Mouse (Mus musculus) lung, embryonic 15.5 days (tissue): ENCODE measurements around the gene Rusc1. TPM values are rescaled to one million over a fixed set of nuclear protein-coding genes. Genes with fewer than 3 reads are reported as not detected.
"Not testable (repeated sequence)": the region's sequence is repeated elsewhere in the genome, so short reads cannot be mapped to it uniquely, and the experiment has no call there.

Source experiments
- ATAC-seq: fragments of 200-750 bp; cut with Nextera tagmentation; 2 replicates; pipeline ENCODE4 v1.8.0; 2017; ENCODE audit warnings: moderate number of reproducible peaks, borderline replicate concordance; ENCODE audit not compliant: low FRiP score, low TSS enrichment; ENCODE audit errors: extremely low read depth
- H3K27ac ChIP-seq: fragments of 300-500 bp; sonication (generic); 2 replicates; pipeline ENCODE4 v1.5.1; 2015; ENCODE audit warnings: moderate library complexity, mild to moderate bottlenecking, inconsistent platforms
- H3K27me3 ChIP-seq: fragments of 300-500 bp; sonication (generic); 2 replicates; pipeline ENCODE4 v1.6.1; 2015; ENCODE audit warnings: inconsistent platforms
- H3K36me3 ChIP-seq: fragments of 300-500 bp; sonication (generic); 2 replicates; pipeline ENCODE4 v1.6.1; 2015; ENCODE audit warnings: inconsistent platforms
- H3K4me1 ChIP-seq: fragments of 300-500 bp; sonication (generic); 2 replicates; pipeline ENCODE4 v1.6.1; 2015; ENCODE audit warnings: inconsistent platforms
- H3K4me2 ChIP-seq: fragments of 300-500 bp; sonication (generic); 2 replicates; pipeline ENCODE4 v1.6.1; 2015; ENCODE audit warnings: inconsistent platforms, mild to moderate bottlenecking, moderate library complexity
- H3K4me3 ChIP-seq: fragments of 300-500 bp; sonication (generic); 2 replicates; pipeline ENCODE4 v1.5.1; 2015; ENCODE audit warnings: mild to moderate bottlenecking, inconsistent platforms
- H3K9ac ChIP-seq: fragments of 300-500 bp; sonication (generic); 2 replicates; pipeline ENCODE4 v1.6.1; 2015; ENCODE audit warnings: inconsistent platforms
- H3K9me3 ChIP-seq: fragments of 300-500 bp; sonication (generic); 2 replicates; pipeline ENCODE4 v1.6.1; 2016; ENCODE audit warnings: inconsistent platforms
- WGBS: fragments of 180-500 bp; shearing (Covaris S2); methylation state at CpG from one replicate; pipeline ENCODE4 v1.1.7; 2015; 5-methylcytosine and 5-hydroxymethylcytosine counted together
- polyA plus RNA-seq: library from polyadenylated mRNA; unstranded; fragments of >200 nt; fragmentation: Nextera tagmentation; extraction: Ambion mirVana; gene quantifications from 2 replicates; pipeline ENCODE4 v1.2.1, GENCODE M21; 2015

Gene Rusc1
- polyA plus RNA-seq, 1 experiment from 2014 or later: 16.6 TPM

DNA sequence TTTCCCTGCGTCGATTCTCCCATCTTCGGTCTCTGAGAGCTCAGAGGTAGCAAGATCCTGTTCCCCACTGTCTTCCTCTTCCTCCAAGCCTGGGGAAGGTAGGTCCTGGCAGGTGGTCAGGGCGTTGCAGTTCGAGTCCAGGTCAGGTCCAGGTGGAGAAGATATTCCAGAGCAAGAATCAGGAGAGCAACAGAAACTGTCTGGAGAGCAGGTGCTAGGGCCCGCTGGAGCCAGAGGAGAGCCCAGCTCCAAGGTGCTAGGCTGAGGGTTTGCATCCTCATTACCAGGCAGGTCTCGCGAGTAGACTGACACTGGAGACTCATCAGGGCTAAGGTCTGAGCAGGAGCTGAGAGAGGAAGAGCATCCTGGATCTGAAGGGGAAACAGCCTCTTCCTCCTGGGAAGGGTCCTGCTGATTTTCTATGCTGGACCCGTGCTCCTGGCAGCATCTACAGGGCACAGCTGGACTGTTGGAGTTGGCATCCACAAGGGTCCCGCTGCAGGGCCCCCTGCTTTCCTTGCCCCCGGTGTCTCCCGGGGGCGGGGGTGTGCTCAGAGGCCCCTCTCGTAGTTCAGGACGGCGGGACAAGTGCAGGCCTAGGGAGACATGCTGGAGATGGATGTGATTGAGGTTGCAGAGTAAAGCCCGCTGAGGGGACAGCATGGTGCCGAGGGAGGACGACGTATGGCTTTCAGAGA, 1.2 kb downstream of the Rusc1 start:
- Histone ChIP-seq H3K4me1 (peaks cover 46% of the 10 kb centered on the region), H3K4me2 (peak overlapping the region; percentile 100), H3K27ac (no peak overlapping the region), H3K36me3 (peaks cover 21% of the 10 kb centered on the region), H3K27me3 (peaks cover 14% of the 10 kb centered on the region), H3K9me3 (no peaks in the 10 kb centered on the region), H3K9ac (no peak overlapping the region; the same call in 1 of the 2 replicates), H3K4me3 (peak overlapping the region; percentile 71)
- 11% methylated on average over 20 of the region's 20 CpGs for WGBS
- ATAC-seq: no peak

DNA sequence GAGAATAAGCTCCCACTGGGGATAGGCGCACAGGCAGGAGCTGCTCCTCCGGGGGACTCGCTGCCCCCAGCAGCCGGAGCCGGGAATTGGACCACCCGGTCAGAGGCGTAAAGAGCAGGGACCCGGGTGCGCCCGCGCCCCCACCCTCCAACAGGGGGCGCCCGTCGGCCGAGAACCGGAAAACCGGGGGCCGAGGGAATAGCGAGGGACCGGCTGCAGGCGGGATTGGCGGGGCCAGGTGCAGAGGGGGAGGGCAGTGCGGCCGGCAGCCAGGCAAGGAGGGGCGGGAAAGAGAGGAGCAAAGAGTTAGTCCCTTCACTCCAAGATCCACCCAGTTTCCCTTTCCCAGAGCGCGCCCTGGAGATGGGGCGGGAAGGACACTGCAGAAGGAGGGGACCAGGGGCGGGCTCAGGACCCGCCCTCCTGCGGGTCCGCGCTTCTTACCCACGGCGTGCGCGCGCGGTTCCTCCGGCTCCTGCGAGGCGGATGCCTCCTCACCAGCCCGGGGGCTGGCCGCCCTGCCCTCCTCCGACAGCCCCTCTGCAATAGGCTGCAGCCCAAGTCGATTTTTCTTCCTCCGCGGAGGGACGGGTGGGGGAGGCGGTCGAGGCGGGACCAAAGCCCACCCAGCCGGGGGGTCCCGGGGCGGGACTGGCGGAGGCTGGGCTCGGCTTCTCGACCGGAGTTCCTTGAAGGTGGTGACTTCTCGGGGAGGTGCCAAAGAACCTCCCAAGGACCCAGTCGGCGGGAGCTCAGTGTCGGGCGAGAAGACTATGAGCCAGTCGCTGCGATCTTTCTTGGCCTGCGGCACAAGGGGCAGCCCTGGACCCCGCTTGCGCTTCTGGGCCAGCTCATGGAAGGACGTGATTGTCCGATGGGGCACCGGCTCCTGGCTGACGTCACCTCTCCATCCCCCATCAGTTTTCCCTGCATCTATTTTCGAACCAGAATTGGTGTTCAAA, 2.1 kb downstream of the Rusc1 start:
- no peaks in the 10 kb centered on the region for H3K9me3 ChIP-seq
- H3K36me3 ChIP-seq: peaks cover 15% of the 10 kb centered on the region
- H3K4me2 ChIP-seq: peak overlapping the region; percentile 100
- ATAC-seq: peak; percentile 68
- H3K27me3 ChIP-seq: peaks cover 14% of the 10 kb centered on the region
- WGBS: under 1% methylated on average over 69 of the region's 74 CpGs
- H3K9ac ChIP-seq: peak overlapping the region; percentile 69
- H3K27ac ChIP-seq: peak overlapping the region; percentile 87
- peaks cover 46% of the 10 kb centered on the region for H3K4me1 ChIP-seq
- peak overlapping the region; percentile 71 for H3K4me3 ChIP-seq

DNA sequence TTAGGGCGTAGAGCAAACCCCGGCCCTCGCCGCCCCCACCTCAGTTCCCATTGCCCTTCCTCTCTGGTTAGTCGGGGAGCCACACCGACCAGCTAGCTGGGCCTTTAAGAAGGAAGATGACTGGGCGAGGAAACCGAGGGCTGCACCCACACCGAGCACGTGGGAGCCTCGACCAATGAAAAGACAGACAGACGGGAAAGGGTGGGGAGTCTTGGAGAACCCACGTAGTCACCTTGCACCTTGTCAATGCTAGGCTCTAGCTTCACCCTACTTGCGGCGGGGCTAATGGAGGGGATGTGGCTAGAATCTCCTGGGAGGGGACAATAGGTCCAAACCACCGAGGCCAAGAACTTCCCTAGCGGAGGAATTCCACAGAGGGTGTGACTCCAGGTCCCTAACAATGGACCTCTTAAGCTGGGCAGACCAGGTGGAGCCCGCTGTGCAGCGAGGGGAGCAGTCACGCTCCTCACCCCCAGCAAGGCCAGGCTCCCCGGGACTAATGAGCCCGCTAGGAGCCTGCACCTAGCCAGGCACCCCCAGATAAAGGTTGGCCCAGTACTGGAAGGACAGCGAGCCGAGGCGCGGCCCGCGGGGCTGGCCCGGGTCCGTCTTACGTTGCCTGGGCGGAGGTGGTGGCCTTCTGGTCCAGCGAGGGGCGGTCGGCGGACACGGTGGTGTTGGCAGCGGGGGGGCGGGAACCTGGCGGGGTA, 3.1 kb downstream of the Rusc1 start:
- H3K36me3 ChIP-seq: peaks cover 8% of the 10 kb centered on the region
- no peaks in the 10 kb centered on the region for H3K9me3 ChIP-seq
- peak overlapping the region; percentile 71 for H3K4me3 ChIP-seq
- H3K4me1 ChIP-seq: peaks cover 46% of the 10 kb centered on the region
- H3K9ac ChIP-seq: peak overlapping the region; percentile 69
- peaks cover 14% of the 10 kb centered on the region for H3K27me3 ChIP-seq
- H3K4me2 ChIP-seq: peak overlapping the region; percentile 100
- ATAC-seq: peak; percentile 72
- H3K27ac ChIP-seq: peak overlapping the region; percentile 87
- WGBS: under 1% methylated on average over 40 of the region's 40 CpGs

- Histone ChIP-seq H3K4me2 (peak overlapping the region; percentile 100), H3K4me3 (peak overlapping the region; percentile 71), H3K27ac (no peak overlapping the region), H3K27me3 (peaks cover 14% of the 10 kb centered on the region), H3K36me3 (no peaks in the 10 kb centered on the region), H3K9me3 (no peaks in the 10 kb centered on the region), H3K4me1 (peaks cover 46% of the 10 kb centered on the region), H3K9ac (peak overlapping the region; percentile 43; the same call in 1 of the 2 replicates)
- 46% methylated on average over 14 of the region's 14 CpGs for WGBS
- ATAC-seq: no peak
These were observed 4.1 kb downstream of the Rusc1 start for GRCm38 (mm10) chr3:89088974-89089373.

DNA sequence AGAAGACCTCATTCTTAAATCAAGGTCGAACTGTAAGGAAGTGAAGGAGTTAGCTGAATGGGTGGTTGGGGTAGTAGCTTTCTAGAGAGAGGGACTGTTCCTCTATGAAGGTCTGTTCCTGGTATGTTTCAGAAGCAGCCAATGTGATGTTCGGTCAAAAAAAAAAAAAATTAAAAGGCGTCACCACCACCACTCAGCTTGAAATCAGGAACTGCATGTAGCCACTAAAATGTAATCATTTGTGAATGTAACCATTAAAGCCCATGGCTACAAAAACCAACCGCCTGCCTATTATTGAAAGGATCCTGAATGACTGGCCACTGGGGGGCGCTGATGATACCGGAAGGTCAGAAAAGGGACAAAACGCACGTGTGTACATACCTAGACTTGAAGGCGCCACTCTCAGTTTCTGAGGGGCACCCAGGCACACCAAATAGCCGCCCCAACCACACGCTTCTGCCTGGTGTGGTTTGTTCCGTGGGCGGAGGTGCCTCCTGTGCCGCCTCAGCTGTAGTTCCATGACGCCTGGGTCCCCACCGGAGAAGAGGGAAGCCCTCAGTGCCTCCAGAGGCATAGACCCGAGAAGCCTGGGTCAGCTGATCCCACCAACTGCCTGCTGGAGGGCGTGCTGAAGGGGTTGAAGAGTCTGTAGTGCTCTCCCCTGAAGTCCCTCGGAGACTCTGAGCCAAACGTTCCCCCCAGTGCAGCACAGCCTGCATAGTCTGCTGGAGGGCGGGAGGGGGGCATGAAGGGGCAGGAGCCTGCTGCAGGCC, 5.6 kb downstream of the Rusc1 start:
- WGBS: 18% methylated on average over 21 of the region's 21 CpGs
- H3K4me3 ChIP-seq: peak overlapping the region; percentile 15; the same call in 1 of the 2 replicates
- H3K4me1 ChIP-seq: peaks cover 37% of the 10 kb centered on the region
- no peak overlapping the region for H3K9ac ChIP-seq
- no peaks in the 10 kb centered on the region for H3K36me3 ChIP-seq
- peak overlapping the region; percentile 50 for H3K4me2 ChIP-seq
- no peak for ATAC-seq
- H3K27me3 ChIP-seq: peaks cover 11% of the 10 kb centered on the region
- H3K27ac ChIP-seq: no peak overlapping the region
- no peaks in the 10 kb centered on the region for H3K9me3 ChIP-seq

GRCm38 (mm10) chr3:89084654-89085190, 8.4 kb downstream of the Rusc1 start:
- WGBS: 78% methylated on average over 12 of the region's 12 CpGs
- Histone ChIP-seq H3K4me3 (no peak overlapping the region), H3K27me3 (no peaks in the 10 kb centered on the region), H3K27ac (no peak overlapping the region), H3K4me2 (no peak overlapping the region), H3K9ac (no peak overlapping the region), H3K9me3 (no peaks in the 10 kb centered on the region), H3K36me3 (peaks cover 14% of the 10 kb centered on the region), H3K4me1 (peaks cover 23% of the 10 kb centered on the region)
- no peak for ATAC-seq

- no peaks in the 10 kb centered on the region for H3K27me3 ChIP-seq
- H3K4me1 ChIP-seq: peaks cover 17% of the 10 kb centered on the region
- no peak overlapping the region for H3K4me3 ChIP-seq
- H3K36me3 ChIP-seq: peaks cover 20% of the 10 kb centered on the region
- no peak for ATAC-seq
- H3K27ac ChIP-seq: no peak overlapping the region
- H3K9me3 ChIP-seq: no peaks in the 10 kb centered on the region
- no peak overlapping the region for H3K9ac ChIP-seq
- WGBS: 53% methylated on average over 2 of the region's 2 CpGs
- H3K4me2 ChIP-seq: no peak overlapping the region
These were observed 9.0 kb downstream of the Rusc1 start for GRCm38 (mm10) chr3:89084133-89084532.

DNA sequence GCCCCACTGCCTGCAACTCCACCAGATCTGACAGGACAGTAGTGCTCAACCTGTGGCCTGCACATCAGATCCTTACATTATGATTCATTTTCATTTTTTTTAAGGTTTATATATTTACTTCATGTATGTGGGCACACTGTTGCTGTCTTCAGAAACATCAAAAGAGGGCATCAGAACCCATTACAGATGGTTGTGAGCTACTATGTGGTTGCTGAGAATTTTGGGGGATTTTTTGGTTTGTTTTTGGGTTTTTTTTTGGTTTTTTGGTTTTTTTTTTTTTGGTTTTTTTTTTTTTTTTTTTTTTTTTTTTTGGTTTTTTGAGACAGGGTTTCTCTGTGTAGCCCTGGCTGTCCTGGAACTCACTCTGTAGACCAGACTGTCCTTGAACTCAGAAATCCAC, 10.8 kb downstream of the Rusc1 start:
- H3K9ac ChIP-seq, H3K9me3 ChIP-seq, H3K4me1 ChIP-seq, H3K4me3 ChIP-seq, H3K27ac ChIP-seq, H3K27me3 ChIP-seq, ATAC-seq, H3K4me2 ChIP-seq: not testable (repeated sequence)
- peaks cover 35% of the 10 kb centered on the region for H3K36me3 ChIP-seq

- Histone ChIP-seq H3K4me1 (no peaks in the 10 kb centered on the region), H3K27me3 (no peaks in the 10 kb centered on the region), H3K9ac (no peak overlapping the region), H3K36me3 (peaks cover 79% of the 10 kb centered on the region), H3K4me3 (no peak overlapping the region), H3K9me3 (no peaks in the 10 kb centered on the region), H3K4me2 (no peak overlapping the region), H3K27ac (no peak overlapping the region)
- no peak for ATAC-seq
- 84% methylated on average over 9 of the region's 9 CpGs for WGBS
These were observed 15.7 kb downstream of the Rusc1 start for GRCm38 (mm10) chr3:89077383-89077782.

DNA sequence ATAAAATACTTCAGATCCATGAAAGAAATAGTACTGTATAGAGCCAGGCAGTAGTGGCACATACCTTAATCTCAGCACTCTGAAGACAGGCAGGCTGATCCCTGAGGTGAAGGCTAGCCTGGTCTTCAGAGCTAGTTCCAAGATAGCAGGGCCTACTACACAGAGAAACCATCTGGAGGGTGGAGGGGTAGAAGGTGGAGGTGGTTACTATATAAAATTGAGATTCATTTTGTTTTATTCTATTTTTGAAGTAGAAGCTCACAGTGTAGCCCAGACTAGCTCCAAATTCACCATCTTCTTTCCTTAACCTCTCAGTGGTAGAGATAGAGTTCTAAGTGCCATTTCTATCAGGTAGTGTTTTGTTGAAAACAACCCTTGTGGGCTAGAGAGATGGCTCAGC, 25.8 kb downstream of the Rusc1 start:
- no peaks in the 10 kb centered on the region for H3K9me3 ChIP-seq
- no peak overlapping the region for H3K27ac ChIP-seq
- peaks cover 92% of the 10 kb centered on the region for H3K36me3 ChIP-seq
- H3K4me2 ChIP-seq: no peak overlapping the region
- no peak for ATAC-seq
- H3K4me1 ChIP-seq: no peaks in the 10 kb centered on the region
- no peak overlapping the region for H3K4me3 ChIP-seq
- no peak overlapping the region for H3K9ac ChIP-seq
- no peaks in the 10 kb centered on the region for H3K27me3 ChIP-seq

GRCm38 (mm10) chr3:89061696-89062095, 31.4 kb downstream of the Rusc1 start:
- no peaks in the 10 kb centered on the region for H3K9me3 ChIP-seq
- no peak overlapping the region for H3K9ac ChIP-seq
- WGBS: 87% methylated on average over 3 of the region's 3 CpGs
- no peaks in the 10 kb centered on the region for H3K27me3 ChIP-seq
- H3K4me2 ChIP-seq: no peak overlapping the region
- H3K36me3 ChIP-seq: peaks cover 90% of the 10 kb centered on the region
- H3K4me1 ChIP-seq: no peaks in the 10 kb centered on the region
- no peak overlapping the region for H3K4me3 ChIP-seq
- no peak for ATAC-seq
- H3K27ac ChIP-seq: no peak overlapping the region
